Mouse (Mus musculus) intestine, embryonic 16.5 days (tissue): ENCODE measurements around the gene Fcer2a. TPM values are rescaled to one million over a fixed set of nuclear protein-coding genes. Genes with fewer than 3 reads are reported as not detected.

ENCODE experiments used
- ATAC-seq: fragments of 200-750 bp; cut with Nextera tagmentation; 2 replicates; pipeline ENCODE4 v1.8.0; 2017; ENCODE audit warnings: moderate TSS enrichment, moderate library complexity
- H3K27ac ChIP-seq: fragments of 300-500 bp; sonication (generic); 2 replicates; pipeline ENCODE4 v1.5.1; 2014; ENCODE audit warnings: mild to moderate bottlenecking, low read length
- H3K27me3 ChIP-seq: fragments of 300-500 bp; sonication (generic); replicated peaks from 2 replicates; pipeline ENCODE4 v1.6.1; 2014; ENCODE audit warnings: low read length, control low read depth, mixed read lengths; ENCODE audit not compliant: control insufficient read depth, insufficient read depth
- H3K36me3 ChIP-seq: fragments of 300-500 bp; sonication (generic); 2 replicates; pipeline ENCODE4 v1.6.1; 2014; ENCODE audit warnings: low read length, control low read depth; ENCODE audit not compliant: control insufficient read depth, insufficient read depth
- H3K4me1 ChIP-seq: fragments of 300-500 bp; sonication (generic); 2 replicates; pipeline ENCODE4 v1.6.1; 2014; ENCODE audit warnings: low read length, control low read depth, mixed read lengths; ENCODE audit not compliant: control insufficient read depth, insufficient read depth
- H3K4me2 ChIP-seq: fragments of 300-500 bp; sonication (generic); 2 replicates; pipeline ENCODE4 v1.6.1; 2014; ENCODE audit warnings: low read depth, low read length, control low read depth
- H3K4me3 ChIP-seq: fragments of 300-500 bp; sonication (generic); 2 replicates; pipeline ENCODE4 v1.5.1; 2014; ENCODE audit warnings: mild to moderate bottlenecking, low read length
- H3K9ac ChIP-seq: fragments of 300-500 bp; sonication (generic); 2 replicates; pipeline ENCODE4 v1.6.1; 2014; ENCODE audit warnings: low read depth, low read length
- H3K9me3 ChIP-seq: fragments of 300-500 bp; sonication (generic); 2 replicates; pipeline ENCODE4 v1.6.1; 2016; ENCODE audit warnings: low read length, control low read depth; ENCODE audit not compliant: control insufficient read depth
- WGBS: fragments of 180-500 bp; shearing (Covaris S2); extraction: QIAGEN DNeasy Blood & Tissue Kit; methylation state at CpG from one replicate; pipeline ENCODE4 v1.1.7; 2014; 5-methylcytosine and 5-hydroxymethylcytosine counted together
- polyA plus RNA-seq: library from polyadenylated mRNA; unstranded; fragments of >200 nt; fragmentation: Nextera tagmentation; extraction: Ambion mirVana; gene quantifications from 2 replicates; pipeline ENCODE4 v1.2.1, GENCODE M21; 2015

Gene Fcer2a
- polyA plus RNA-seq, 1 experiment from 2014 or later = 0.06 TPM

- WGBS = 66% methylated on average over 7 of the region's 7 CpGs
- no peak for ATAC-seq
- no peaks in the 10 kb centered on the region for H3K27me3 ChIP-seq
- H3K36me3 ChIP-seq = no peaks in the 10 kb centered on the region
- no peak overlapping the region for H3K4me3 ChIP-seq
- H3K9ac ChIP-seq = no peak overlapping the region
- no peaks in the 10 kb centered on the region for H3K9me3 ChIP-seq
- no peak overlapping the region for H3K27ac ChIP-seq
- H3K4me1 ChIP-seq = no peaks in the 10 kb centered on the region
- H3K4me2 ChIP-seq = no peak overlapping the region
These were observed 13.6 kb upstream of the Fcer2a start for GRCm38 (mm10) chr8:3707611-3708010.

GRCm38 (mm10) chr8:3705711-3706110 lies 11.7 kb upstream of the Fcer2a start:
- Histone ChIP-seq H3K4me2 (no peak overlapping the region), H3K36me3 (no peaks in the 10 kb centered on the region), H3K27me3 (no peaks in the 10 kb centered on the region), H3K27ac (no peak overlapping the region), H3K4me3 (no peak overlapping the region), H3K9ac (no peak overlapping the region), H3K9me3 (no peaks in the 10 kb centered on the region), H3K4me1 (no peaks in the 10 kb centered on the region)
- ATAC-seq = no peak
- WGBS = 60% methylated on average over 4 of the region's 4 CpGs

- no peaks in the 10 kb centered on the region for H3K36me3 ChIP-seq
- 89% methylated on average over 1 of the region's 1 CpGs for WGBS
- H3K9me3 ChIP-seq = no peaks in the 10 kb centered on the region
- H3K27me3 ChIP-seq = no peaks in the 10 kb centered on the region
- H3K4me2 ChIP-seq = no peak overlapping the region
- ATAC-seq = no peak
- no peaks in the 10 kb centered on the region for H3K4me1 ChIP-seq
- no peak overlapping the region for H3K4me3 ChIP-seq
- no peak overlapping the region for H3K27ac ChIP-seq
- H3K9ac ChIP-seq = no peak overlapping the region
These were observed 7.5 kb upstream of the Fcer2a start for GRCm38 (mm10) chr8:3701491-3701890.

GRCm38 (mm10) chr8:3690774-3691173 lies 3.2 kb downstream of the Fcer2a start:
- Histone ChIP-seq H3K27ac (no peak overlapping the region), H3K36me3 (no peaks in the 10 kb centered on the region), H3K9me3 (no peaks in the 10 kb centered on the region), H3K9ac (no peak overlapping the region), H3K4me1 (no peaks in the 10 kb centered on the region), H3K4me3 (no peak overlapping the region), H3K27me3 (no peaks in the 10 kb centered on the region), H3K4me2 (no peak overlapping the region)
- no peak for ATAC-seq
- WGBS = 65% methylated on average over 3 of the region's 3 CpGs

GRCm38 (mm10) chr8:3687537-3687936 lies 6.4 kb downstream of the Fcer2a start:
- ATAC-seq = no peak
- Histone ChIP-seq H3K27me3 (no peaks in the 10 kb centered on the region), H3K27ac (no peak overlapping the region), H3K4me2 (no peak overlapping the region), H3K9ac (no peak overlapping the region), H3K4me3 (no peak overlapping the region), H3K4me1 (no peaks in the 10 kb centered on the region), H3K9me3 (no peaks in the 10 kb centered on the region), H3K36me3 (no peaks in the 10 kb centered on the region)
- WGBS = 73% methylated on average over 6 of the region's 6 CpGs

GRCm38 (mm10) chr8:3685422-3685821 lies 8.6 kb downstream of the Fcer2a start:
- Histone ChIP-seq H3K27ac (no peak overlapping the region), H3K4me1 (no peaks in the 10 kb centered on the region), H3K4me3 (no peak overlapping the region), H3K9me3 (no peaks in the 10 kb centered on the region), H3K9ac (no peak overlapping the region), H3K27me3 (no peaks in the 10 kb centered on the region), H3K4me2 (no peak overlapping the region), H3K36me3 (peaks cover 5% of the 10 kb centered on the region)
- WGBS = 61% methylated on average over 5 of the region's 5 CpGs
- ATAC-seq = no peak

- Histone ChIP-seq H3K4me3 (no peak overlapping the region), H3K27ac (no peak overlapping the region), H3K9ac (no peak overlapping the region), H3K4me1 (no peaks in the 10 kb centered on the region), H3K36me3 (peaks cover 10% of the 10 kb centered on the region), H3K9me3 (no peaks in the 10 kb centered on the region), H3K27me3 (no peaks in the 10 kb centered on the region), H3K4me2 (no peak overlapping the region)
- ATAC-seq = no peak
These were observed 9.4 kb downstream of the Fcer2a start for GRCm38 (mm10) chr8:3684530-3684929.

- H3K27me3 ChIP-seq = no peaks in the 10 kb centered on the region
- no peak overlapping the region for H3K4me2 ChIP-seq
- no peak overlapping the region for H3K27ac ChIP-seq
- H3K9ac ChIP-seq = no peak overlapping the region
- peaks cover 18% of the 10 kb centered on the region for H3K36me3 ChIP-seq
- H3K9me3 ChIP-seq = no peaks in the 10 kb centered on the region
- 78% methylated on average over 6 of the region's 6 CpGs for WGBS
- H3K4me3 ChIP-seq = no peak overlapping the region
- ATAC-seq = no peak
- no peaks in the 10 kb centered on the region for H3K4me1 ChIP-seq
These were observed 10.4 kb downstream of the Fcer2a start for GRCm38 (mm10) chr8:3683408-3684176.

GRCm38 (mm10) chr8:3682435-3682834 lies 11.5 kb downstream of the Fcer2a start:
- 90% methylated on average over 5 of the region's 5 CpGs for WGBS
- Histone ChIP-seq H3K27me3 (no peaks in the 10 kb centered on the region), H3K4me2 (no peak overlapping the region), H3K27ac (no peak overlapping the region), H3K4me3 (no peak overlapping the region), H3K36me3 (peaks cover 18% of the 10 kb centered on the region), H3K9ac (no peak overlapping the region), H3K9me3 (no peaks in the 10 kb centered on the region), H3K4me1 (peaks cover 5% of the 10 kb centered on the region; the same call in 1 of the 2 replicates)
- ATAC-seq = no peak

- H3K27ac ChIP-seq = no peak overlapping the region
- H3K4me1 ChIP-seq = peaks cover 11% of the 10 kb centered on the region
- no peak overlapping the region for H3K9ac ChIP-seq
- 87% methylated on average over 5 of the region's 5 CpGs for WGBS
- no peaks in the 10 kb centered on the region for H3K9me3 ChIP-seq
- no peak overlapping the region for H3K4me3 ChIP-seq
- no peaks in the 10 kb centered on the region for H3K27me3 ChIP-seq
- ATAC-seq = no peak
- peaks cover 18% of the 10 kb centered on the region for H3K36me3 ChIP-seq
- no peak overlapping the region for H3K4me2 ChIP-seq
These were observed 14.3 kb downstream of the Fcer2a start for GRCm38 (mm10) chr8:3679656-3680055.
